Mouse (Mus musculus): ENCODE data around the gene Ubqlnl. TPM values are rescaled to one million over a fixed set of nuclear protein-coding genes. Genes with fewer than 3 reads are reported as not detected.

Gene Ubqlnl
- not detected for polyA plus RNA-seq (2017; shearing (Covaris generic))

GRCm38 (mm10) chr7:104150456-104150855 is at the start of gene Ubqlnl:
Ubqlnl (minus strand) TSS chr7:104150556.

GRCm38 (mm10) chr7:104195885-104196284 is 45.5 kb upstream of the Ubqlnl start, which contains the start of gene Olfr649:
Olfr649 (minus strand) TSS chr7:104195985.

GRCm38 (mm10) chr7:104183292-104183691 is 32.9 kb upstream of the Ubqlnl start, which contains the start of gene Olfr648:
Olfr648 (minus strand) TSS chr7:104183392.

GRCm38 (mm10) chr7:104143179-104143578 is 7.2 kb downstream of the Ubqlnl start, which contains the start of gene Ubqln3:
Ubqln3 (minus strand) TSS chr7:104143279.

GRCm38 (mm10) chr7:104137305-104137704 is 13.1 kb downstream of the Ubqlnl start, which contains the start of gene Olfr643:
Olfr643 (minus strand) TSS chr7:104137405.

GRCm38 (mm10) chr7:104129726-104130125 is 20.6 kb downstream of the Ubqlnl start, which contains the start of gene Ubqln5:
Ubqln5 (minus strand) TSS chr7:104129826.

GRCm38 (mm10) chr7:104104757-104104972 is 45.7 kb downstream of the Ubqlnl start, which contains the start of gene Olfr646:
Olfr646 (plus strand) TSS chr7:104104873.

Other genes with a start within 250 kb of the Ubqlnl start
- not detected for gene Olfr65, start 247.1 kb downstream of the Ubqlnl start, polyA plus RNA-seq (2017; shearing (Covaris generic))
- gene Olfr631, start 221.7 kb downstream of the Ubqlnl start, polyA plus RNA-seq (2017; shearing (Covaris generic)), result not detected
- not detected for gene Olfr632, start 216.2 kb downstream of the Ubqlnl start, polyA plus RNA-seq (2017; shearing (Covaris generic))
- gene Olfr633, start 206.1 kb downstream of the Ubqlnl start, polyA plus RNA-seq (2017; shearing (Covaris generic)), result not detected
- gene Olfr635, start 179.4 kb downstream of the Ubqlnl start, polyA plus RNA-seq (2017; shearing (Covaris generic)), result 0.04 TPM
- gene Olfr638, start 151.8 kb downstream of the Ubqlnl start, polyA plus RNA-seq (2017; shearing (Covaris generic)), result not detected
- not detected for gene Olfr639, start 133.3 kb downstream of the Ubqlnl start, polyA plus RNA-seq (2017; shearing (Covaris generic))
- not detected for gene Olfr640, start 125.0 kb downstream of the Ubqlnl start, polyA plus RNA-seq (2017; shearing (Covaris generic))
- gene Olfr641, start 115.1 kb downstream of the Ubqlnl start, polyA plus RNA-seq (2017; shearing (Covaris generic)), result not detected
- gene Olfr642, start 97.9 kb downstream of the Ubqlnl start, polyA plus RNA-seq (2017; shearing (Covaris generic)), result not detected
- gene 4930516K23Rik, start 89.1 kb downstream of the Ubqlnl start, polyA plus RNA-seq (2017; shearing (Covaris generic)), result 0.12 TPM
- gene Olfr644, start 78.7 kb downstream of the Ubqlnl start, polyA plus RNA-seq (2017; shearing (Covaris generic)), result not detected
- not detected for gene Olfr645, start 65.1 kb downstream of the Ubqlnl start, polyA plus RNA-seq (2017; shearing (Covaris generic))
- not detected for gene Olfr646, start 45.7 kb downstream of the Ubqlnl start, polyA plus RNA-seq (2017; shearing (Covaris generic))
- gene Ubqln5, start 20.7 kb downstream of the Ubqlnl start, polyA plus RNA-seq (2017; shearing (Covaris generic)), result not detected
- gene Olfr643, start 13.2 kb downstream of the Ubqlnl start, polyA plus RNA-seq (2017; shearing (Covaris generic)), result not detected
- gene Ubqln3, start 7.3 kb downstream of the Ubqlnl start, polyA plus RNA-seq (2017; shearing (Covaris generic)), result not detected
- gene Olfm5, start 14.3 kb upstream of the Ubqlnl start, polyA plus RNA-seq (2017; shearing (Covaris generic)), result not detected
- 0.17 TPM for gene Olfr648, start 32.8 kb upstream of the Ubqlnl start, polyA plus RNA-seq (2017; shearing (Covaris generic))
- not detected for gene Olfr649, start 45.4 kb upstream of the Ubqlnl start, polyA plus RNA-seq (2017; shearing (Covaris generic))
- gene Trim6, start 68.2 kb upstream of the Ubqlnl start, polyA plus RNA-seq (2017; shearing (Covaris generic)), result 1.5 TPM
- 56.3 TPM for gene Trim34a, start 93.9 kb upstream of the Ubqlnl start, polyA plus RNA-seq (2017; shearing (Covaris generic))
- 39.1 TPM for gene Trim5, start 137.5 kb upstream of the Ubqlnl start, polyA plus RNA-seq (2017; shearing (Covaris generic))
- 146 TPM for gene Trim12a, start 164.9 kb upstream of the Ubqlnl start, polyA plus RNA-seq (2017; shearing (Covaris generic))
- gene Trim34b, start 178.9 kb upstream of the Ubqlnl start, polyA plus RNA-seq (2017; shearing (Covaris generic)), result 0.78 TPM
- gene Trim12c, start 202.8 kb upstream of the Ubqlnl start, polyA plus RNA-seq (2017; shearing (Covaris generic)), result 25.4 TPM
- gene Trim30b, start 219.3 kb upstream of the Ubqlnl start, polyA plus RNA-seq (2017; shearing (Covaris generic)), result 1.3 TPM